Mouse (Mus musculus) kidney, embryonic 14.5 days (tissue): Measurements from ENCODE around the gene Zfyve21. TPM values are rescaled to one million over a fixed set of nuclear protein-coding genes. Genes with fewer than 3 reads are reported as not detected.
A peak's percentile ranks its signal among the peaks of the same experiment; 100 is the strongest.

Experiments
- ATAC-seq: fragments of 200-750 bp; cut with Nextera tagmentation; 2 replicates; pipeline ENCODE4 v1.8.0; 2017; ENCODE audit warnings: moderate number of reproducible peaks, mild to moderate bottlenecking, moderate TSS enrichment, moderate library complexity; ENCODE audit not compliant: low FRiP score, low TSS enrichment
- H3K27ac ChIP-seq: fragments of 300-500 bp; sonication (generic); 2 replicates; pipeline ENCODE4 v1.5.1; 2014; ENCODE audit warnings: low read depth, mild to moderate bottlenecking, low read length, moderate library complexity, mixed read lengths
- H3K27me3 ChIP-seq: fragments of 300-500 bp; sonication (generic); 2 replicates; pipeline ENCODE4 v1.6.1; 2014; ENCODE audit warnings: mild to moderate bottlenecking, low read length; ENCODE audit not compliant: control insufficient read depth, insufficient read depth
- H3K36me3 ChIP-seq: fragments of 300-500 bp; sonication (generic); 2 replicates; pipeline ENCODE4 v1.6.1; 2014; ENCODE audit warnings: low read length, mixed read lengths; ENCODE audit not compliant: control insufficient read depth, insufficient read depth
- H3K4me1 ChIP-seq: fragments of 300-500 bp; sonication (generic); 2 replicates; pipeline ENCODE4 v1.6.1; 2014; ENCODE audit warnings: low read length, mixed read lengths; ENCODE audit not compliant: control insufficient read depth, insufficient read depth
- H3K4me2 ChIP-seq: fragments of 300-500 bp; sonication (generic); replicated peaks from 2 replicates; pipeline ENCODE4 v1.6.1; 2014; ENCODE audit warnings: low read depth, mild to moderate bottlenecking, low read length
- H3K4me3 ChIP-seq: fragments of 300-500 bp; sonication (generic); 2 replicates; pipeline ENCODE4 v1.5.1; 2014; ENCODE audit warnings: mild to moderate bottlenecking, low read length
- H3K9ac ChIP-seq: fragments of 300-500 bp; sonication (generic); 2 replicates; pipeline ENCODE4 v1.6.1; 2014; ENCODE audit warnings: low read depth, mild to moderate bottlenecking, low read length, moderate library complexity
- H3K9me3 ChIP-seq: fragments of 300-500 bp; sonication (generic); 2 replicates; pipeline ENCODE4 v1.6.1; 2016; ENCODE audit warnings: low read length; ENCODE audit not compliant: control insufficient read depth
- WGBS: fragments of 180-500 bp; shearing (Covaris S2); extraction: QIAGEN DNeasy Blood & Tissue Kit; methylation state at CpG from one replicate; pipeline ENCODE4 v1.1.7; 2014; 5-methylcytosine and 5-hydroxymethylcytosine counted together
- polyA plus RNA-seq: library from polyadenylated mRNA; unstranded; fragments of >200 nt; fragmentation: Nextera tagmentation; extraction: Ambion mirVana; gene quantifications from 2 replicates; pipeline ENCODE4 v1.2.1, GENCODE M21; 2014

Zfyve21 gene
- polyA plus RNA-seq, 1 experiment from 2014 or later: 110 TPM

- H3K4me1 ChIP-seq: no peaks in the 10 kb centered on the region
- no peak overlapping the region for H3K4me3 ChIP-seq
- no peak overlapping the region for H3K27ac ChIP-seq
- H3K27me3 ChIP-seq: no peaks in the 10 kb centered on the region
- 0 out of 2 replicates have a peak, but pooled peaks cover 4% of the 10 kb centered on the region for H3K9me3 ChIP-seq
- H3K36me3 ChIP-seq: peaks cover 98% of the 10 kb centered on the region
- no peak for ATAC-seq
- no peak overlapping the region for H3K9ac ChIP-seq
- H3K4me2 ChIP-seq: no peak overlapping the region
- WGBS: 85% methylated on average over 13 of the region's 13 CpGs
Observed at GRCm38 (mm10) chr12:111777919-111778318, 36.1 kb upstream of the Zfyve21 start.

- Histone ChIP-seq H3K9ac (no peak overlapping the region), H3K27me3 (no peaks in the 10 kb centered on the region), H3K4me2 (no peak overlapping the region), H3K9me3 (0 out of 2 replicates have a peak, but pooled peaks cover 4% of the 10 kb centered on the region), H3K27ac (no peak overlapping the region), H3K36me3 (peaks cover 94% of the 10 kb centered on the region), H3K4me1 (no peaks in the 10 kb centered on the region), H3K4me3 (no peak overlapping the region)
- 92% methylated on average over 1 of the region's 1 CpGs for WGBS
- no peak for ATAC-seq
Observed at GRCm38 (mm10) chr12:111779544-111779943, 34.4 kb upstream of the Zfyve21 start.

GRCm38 (mm10) chr12:111785174-111785573, 28.8 kb upstream of the Zfyve21 start:
- H3K4me1 ChIP-seq: no peaks in the 10 kb centered on the region
- H3K4me2 ChIP-seq: no peak overlapping the region
- H3K36me3 ChIP-seq: peaks cover 88% of the 10 kb centered on the region
- no peak overlapping the region for H3K9ac ChIP-seq
- H3K27ac ChIP-seq: no peak overlapping the region
- H3K4me3 ChIP-seq: no peak overlapping the region
- ATAC-seq: no peak
- WGBS: 75% methylated on average over 14 of the region's 15 CpGs
- no peaks in the 10 kb centered on the region for H3K9me3 ChIP-seq
- H3K27me3 ChIP-seq: no peaks in the 10 kb centered on the region

- H3K9ac ChIP-seq: no peak overlapping the region
- peaks cover 88% of the 10 kb centered on the region for H3K36me3 ChIP-seq
- WGBS: 96% methylated on average over 6 of the region's 6 CpGs
- H3K27me3 ChIP-seq: no peaks in the 10 kb centered on the region
- no peak overlapping the region for H3K4me2 ChIP-seq
- H3K4me3 ChIP-seq: no peak overlapping the region
- no peaks in the 10 kb centered on the region for H3K4me1 ChIP-seq
- no peaks in the 10 kb centered on the region for H3K9me3 ChIP-seq
- ATAC-seq: 0 out of 2 replicates have a peak, but pooled peaks have one; percentile 37
- no peak overlapping the region for H3K27ac ChIP-seq
Observed at GRCm38 (mm10) chr12:111787015-111787414, 27.0 kb upstream of the Zfyve21 start.

GRCm38 (mm10) chr12:111790090-111790489, 23.9 kb upstream of the Zfyve21 start:
- 94% methylated on average over 5 of the region's 5 CpGs for WGBS
- ATAC-seq: no peak; the same call in 1 of the 2 replicates

GRCm38 (mm10) chr12:111790631-111791030, 23.3 kb upstream of the Zfyve21 start:
- Histone ChIP-seq H3K4me1 (no peaks in the 10 kb centered on the region), H3K4me3 (no peak overlapping the region), H3K36me3 (peaks cover 95% of the 10 kb centered on the region), H3K9me3 (no peaks in the 10 kb centered on the region), H3K4me2 (no peak overlapping the region), H3K27ac (no peak overlapping the region), H3K9ac (no peak overlapping the region), H3K27me3 (no peaks in the 10 kb centered on the region)
- no peak for ATAC-seq
- WGBS: 91% methylated on average over 7 of the region's 7 CpGs

More at GRCm38 (mm10) chr12:111790090-111790489, 23.9 kb upstream of the Zfyve21 start:
- Histone ChIP-seq H3K9me3 (no peaks in the 10 kb centered on the region), H3K4me1 (no peaks in the 10 kb centered on the region), H3K9ac (no peak overlapping the region), H3K27ac (0 out of 2 replicates have a peak overlapping the region, but pooled peaks have one; percentile 11), H3K27me3 (no peaks in the 10 kb centered on the region), H3K4me3 (no peak overlapping the region), H3K36me3 (peaks cover 94% of the 10 kb centered on the region), H3K4me2 (no peak overlapping the region)

- Histone ChIP-seq H3K4me3 (no peak overlapping the region), H3K9me3 (no peaks in the 10 kb centered on the region), H3K27me3 (no peaks in the 10 kb centered on the region), H3K27ac (no peak overlapping the region), H3K36me3 (peaks cover 93% of the 10 kb centered on the region), H3K4me2 (no peak overlapping the region), H3K9ac (no peak overlapping the region), H3K4me1 (no peaks in the 10 kb centered on the region)
- WGBS: 93% methylated on average over 13 of the region's 13 CpGs
- ATAC-seq: no peak
Observed at GRCm38 (mm10) chr12:111791474-111792104, 22.4 kb upstream of the Zfyve21 start.

- no peak overlapping the region for H3K27ac ChIP-seq
- no peaks in the 10 kb centered on the region for H3K27me3 ChIP-seq
- WGBS: 72% methylated on average over 22 of the region's 22 CpGs
- H3K4me3 ChIP-seq: no peak overlapping the region
- H3K9ac ChIP-seq: no peak overlapping the region
- no peaks in the 10 kb centered on the region for H3K4me1 ChIP-seq
- H3K9me3 ChIP-seq: no peaks in the 10 kb centered on the region
- no peak for ATAC-seq
- H3K4me2 ChIP-seq: no peak overlapping the region
- H3K36me3 ChIP-seq: peaks cover 88% of the 10 kb centered on the region
Observed at GRCm38 (mm10) chr12:111794102-111794501, 19.9 kb upstream of the Zfyve21 start.

- no peaks in the 10 kb centered on the region for H3K9me3 ChIP-seq
- no peak overlapping the region for H3K4me3 ChIP-seq
- no peak overlapping the region for H3K9ac ChIP-seq
- H3K4me2 ChIP-seq: no peak overlapping the region
- no peaks in the 10 kb centered on the region for H3K4me1 ChIP-seq
- peaks cover 86% of the 10 kb centered on the region for H3K36me3 ChIP-seq
- H3K27ac ChIP-seq: no peak overlapping the region
- ATAC-seq: no peak
- H3K27me3 ChIP-seq: no peaks in the 10 kb centered on the region
- 94% methylated on average over 18 of the region's 18 CpGs for WGBS
Observed at GRCm38 (mm10) chr12:111794526-111795179, 19.3 kb upstream of the Zfyve21 start.
